Mouse (Mus musculus): Measurements from ENCODE around the gene Copa.

- TF ChIP-seq CTCF (IDR thresholded peaks at IDR 0.05; ENCODE audit: low read depth, low read length) (no peak), GATA1 (IDR thresholded peaks at IDR 0.05; ENCODE audit: borderline replicate concordance, low read length) (no peak), TAL1 (conservative IDR thresholded peaks at IDR 0.05; ENCODE audit: low read depth, low read length) (no peak)
Observed at GRCm38 (mm10) chr1:172105101-172105500, 22.8 kb downstream of the Copa start.

All from G1E (cell line).